Mouse (Mus musculus): ENCODE data around the gene Fbxl13.

DNA sequence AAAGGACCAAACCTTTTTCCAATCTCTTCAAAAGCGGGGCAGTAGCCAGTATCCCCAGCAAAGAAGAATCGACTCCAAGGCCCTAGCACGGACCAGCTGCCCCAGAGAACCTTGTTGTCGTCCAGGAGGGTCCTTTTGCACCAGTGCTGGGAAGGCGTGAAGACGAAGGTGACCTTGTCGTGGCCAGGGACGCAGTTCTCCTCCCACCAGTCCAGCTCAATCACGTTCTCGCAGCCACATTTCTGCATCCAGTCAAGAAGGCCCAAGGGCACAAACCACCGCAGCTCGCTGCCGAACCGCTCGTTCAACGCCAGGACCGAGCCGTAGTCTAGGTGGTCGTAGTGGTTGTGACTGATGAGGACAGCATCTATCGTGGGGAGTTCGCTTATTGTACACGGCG, 30.1 kb upstream of the Fbxl13 start:
- TF ChIP-seq POLR2A (IDR thresholded peaks at IDR 0.05; ENCODE audit: control insufficient read depth in 1 of 2, insufficient read depth in 1 of 2, low read depth in 1 of 2, low read length in 2 of 2, poor library complexity in 1 of 2) (no peak), CTCF (IDR thresholded peaks at IDR 0.05 in 2 of 3, conservative IDR thresholded peaks at IDR 0.05 in 1 of 3; ENCODE audit: control insufficient read depth in 1 of 3, insufficient read depth in 1 of 3, low read depth in 2 of 3, low read length in 3 of 3, poor library complexity in 1 of 3, severe bottlenecking in 1 of 3) (no peak)
